Mouse (Mus musculus): ENCODE data around the gene Plekhh3. TPM values are rescaled to one million over a fixed set of nuclear protein-coding genes. Genes with fewer than 3 reads are reported as not detected.
A peak's percentile ranks its signal among the peaks of the same experiment; 100 is the strongest.
"Not testable (repeated sequence)": the region's sequence is repeated elsewhere in the genome, so short reads cannot be mapped to it uniquely, and the experiment has no call there.

Plekhh3 gene
- total RNA-seq, 2 experiments from 2014 or later, result 14.2 to 16.1 TPM

DNA sequence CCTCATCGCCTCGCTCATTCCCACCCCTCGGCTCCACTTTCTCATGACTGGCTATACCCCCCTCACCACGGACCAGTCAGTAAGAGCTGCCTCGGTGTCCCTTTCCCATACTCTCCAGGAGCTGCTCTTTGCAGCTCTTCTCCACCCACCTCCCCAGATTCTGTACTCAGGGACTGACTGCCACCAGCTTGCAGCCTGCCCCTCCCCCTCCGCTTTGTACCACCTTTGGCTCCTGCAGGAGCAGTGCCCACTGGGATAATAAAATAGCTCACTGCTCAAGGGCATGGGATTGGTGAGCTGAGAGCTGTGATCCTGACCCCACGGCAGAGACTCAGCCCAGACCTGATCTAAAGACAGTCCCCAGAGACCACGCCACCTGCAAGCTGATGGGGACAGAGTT is 46.7 kb downstream of the Plekhh3 start:
- DNase-seq (ENCODE audit: low spot score in 2 of 2), result not testable (repeated sequence)

GRCm38 (mm10) chr11:101120545-101121188 is 50.5 kb downstream of the Plekhh3 start:
- no peak for DNase-seq (ENCODE audit: low spot score in 2 of 2)

DNA sequence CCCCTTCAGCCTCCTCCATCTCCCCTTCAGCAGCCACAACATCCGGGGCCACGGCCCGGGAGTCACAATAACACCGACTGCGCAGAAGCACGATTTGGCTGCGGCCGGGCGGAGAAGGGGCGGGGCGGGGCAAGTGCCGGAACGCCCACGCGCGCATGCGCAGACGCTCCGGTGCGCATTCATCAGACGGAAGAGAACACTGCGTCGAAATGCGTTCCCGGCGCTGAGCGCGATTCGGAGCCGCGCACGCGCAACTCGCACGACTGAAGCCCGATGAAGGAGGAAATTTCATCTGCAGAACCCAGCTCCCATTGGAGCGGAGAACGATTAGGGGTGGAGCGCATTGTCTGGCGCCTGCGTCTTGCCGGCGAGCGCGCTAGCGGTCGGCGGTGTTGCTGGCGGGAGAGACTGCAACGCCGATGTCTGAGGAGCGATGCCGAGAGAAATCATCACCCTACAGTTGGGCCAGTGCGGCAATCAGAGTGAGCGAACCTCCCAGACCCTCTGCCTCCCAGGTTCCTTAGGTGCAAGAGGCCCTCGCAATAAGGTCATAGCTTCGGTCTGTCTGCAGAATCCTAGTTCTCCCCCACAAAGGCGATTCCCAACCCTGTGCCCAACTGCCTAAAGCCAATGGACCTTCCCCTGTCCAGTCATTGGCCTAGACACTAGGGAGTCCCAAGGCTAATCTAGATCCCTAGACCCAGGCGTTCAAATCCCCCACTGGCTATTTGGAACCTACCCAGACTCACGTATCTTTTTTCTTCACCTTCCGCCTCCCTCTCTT is 51.2 kb downstream of the Plekhh3 start, which contains the start of the genes Retreg3 and Tubg1:
Retreg3 (minus strand) TSS at position 133 of the 784 bp plus-strand sequence.
Tubg1 (plus strand) TSS at position 178 of the 784 bp plus-strand sequence.
- DNase-seq (ENCODE audit: low spot score in 2 of 2), result peak; percentile 99

DNA sequence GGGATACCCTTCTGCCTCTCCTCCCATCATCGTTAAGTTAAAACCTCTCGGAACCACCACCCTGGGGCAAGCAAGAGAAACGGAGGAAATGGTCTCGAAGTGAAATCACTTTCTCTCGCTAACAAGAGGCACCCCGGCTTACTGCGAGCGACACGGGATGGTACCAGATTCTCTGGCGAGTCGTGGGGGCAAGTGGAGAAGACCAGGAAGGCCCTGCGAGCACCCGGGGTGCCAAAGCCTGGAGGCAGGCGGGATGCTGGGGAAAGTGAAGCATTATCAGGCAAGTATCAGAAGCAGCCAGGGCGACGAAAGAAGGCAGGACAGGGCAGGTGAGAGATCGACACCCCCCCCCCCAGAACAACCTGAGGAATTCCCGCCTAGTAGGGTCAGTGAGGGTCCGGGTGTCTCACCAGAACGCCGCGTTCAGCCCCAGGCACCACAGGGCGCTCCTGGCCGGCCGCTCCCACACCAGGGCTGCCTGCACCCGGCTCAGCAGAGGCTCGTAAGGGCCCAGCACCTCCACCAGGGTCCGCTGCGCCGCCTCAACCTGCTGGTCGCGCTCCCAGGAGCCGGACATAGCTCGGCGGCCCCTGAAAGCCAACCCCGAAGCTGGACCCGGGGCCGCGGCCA is 51.9 kb downstream of the Plekhh3 start:
- DNase-seq (ENCODE audit: low spot score in 2 of 2), result no peak

DNA sequence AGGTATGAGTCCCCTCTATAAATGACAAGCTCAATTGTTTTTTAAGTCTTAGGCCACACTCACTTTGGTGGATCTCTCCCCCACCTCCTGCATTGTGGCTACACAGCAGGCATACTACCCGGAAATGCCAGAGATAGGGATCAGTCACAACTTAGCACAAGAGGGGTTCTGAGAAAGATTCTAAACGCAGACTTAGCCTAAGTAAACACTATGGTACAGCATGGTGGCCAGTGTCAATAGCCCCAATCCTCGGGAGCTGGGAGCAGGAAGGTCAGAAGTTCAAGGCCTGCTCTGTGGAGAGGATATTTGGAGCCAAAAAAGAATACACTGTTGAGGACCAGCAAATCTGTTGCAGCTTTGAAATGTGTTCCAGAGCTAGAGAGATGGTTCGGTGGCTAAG is 53.0 kb downstream of the Plekhh3 start:
- DNase-seq (ENCODE audit: low spot score in 2 of 2), result no peak

GRCm38 (mm10) chr11:101115564-101115963 is 55.6 kb downstream of the Plekhh3 start:
- no peak for DNase-seq (ENCODE audit: low spot score in 2 of 2)

Small RNA genes lying within 50 kb of the gene (microRNA-seq; reads per million reads assigned to microRNA genes)
- gene Gm27626, result 0 reads per million in 2 experiments

Other genes with a start within 250 kb of the Plekhh3 start
- 10 to 100 TPM; 34.9 to 36.4 TPM for gene Stat3, start 231.8 kb downstream of the Plekhh3 start, total RNA-seq (2021)
- 10 to 100 TPM; 16.3 to 21.5 TPM for gene Cavin1, start 200.5 kb downstream of the Plekhh3 start, total RNA-seq (2021)
- 100 to 1,000 TPM; 451 to 457 TPM for gene Atp6v0a1, start 161.9 kb downstream of the Plekhh3 start, total RNA-seq (2021)
- 10 to 100 TPM in 1 of 2 experiments, 1 to 10 TPM in 1; 9.3 to 10.3 TPM for gene Naglu, start 101.3 kb downstream of the Plekhh3 start, total RNA-seq (2021)
- gene Hsd17b1, start 92.9 kb downstream of the Plekhh3 start, total RNA-seq (2021), result under 1 TPM; 0.38 to 0.81 TPM
- 10 to 100 TPM; 32.6 to 35.7 TPM for gene Coasy, start 88.8 kb downstream of the Plekhh3 start, total RNA-seq (2021)
- 10 to 100 TPM; 46.3 to 49.6 TPM for gene Mlx, start 84.1 kb downstream of the Plekhh3 start, total RNA-seq (2021)
- gene Psmc3ip, start 75.9 kb downstream of the Plekhh3 start, total RNA-seq (2021), result 1 to 10 TPM; 2.7 to 4.9 TPM
- gene Retreg3, start 51.5 kb downstream of the Plekhh3 start, total RNA-seq (2021), result 10 to 100 TPM; 57.1 to 61.1 TPM
- gene Tubg1, start 51.4 kb downstream of the Plekhh3 start, total RNA-seq (2021), result 10 to 100 TPM; 48.9 to 52.6 TPM
- 10 to 100 TPM; 36.7 to 41.0 TPM for gene Tubg2, start 15.4 kb downstream of the Plekhh3 start, total RNA-seq (2021)
- 100 to 1,000 TPM; 137 to 149 TPM for gene Cntnap1, start 828 bp downstream of the Plekhh3 start, total RNA-seq (2021)
- under 1 TPM in 1 of 2 experiments, not detected in 1; 0.18 TPM for gene Ccr10, start 4.1 kb upstream of the Plekhh3 start, total RNA-seq (2021)
- 10 to 100 TPM; 38.2 to 40.0 TPM for gene Ezh1, start 55.1 kb upstream of the Plekhh3 start, total RNA-seq (2021)
- 10 to 100 TPM; 74.0 to 75.7 TPM for gene Ramp2, start 74.7 kb upstream of the Plekhh3 start, total RNA-seq (2021)
- 10 to 100 TPM; 72.3 to 80.9 TPM for gene Vps25, start 82.4 kb upstream of the Plekhh3 start, total RNA-seq (2021)
- gene Wnk4, start 89.2 kb upstream of the Plekhh3 start, total RNA-seq (2021), result 1 to 10 TPM; 6.9 to 9.4 TPM
- under 1 TPM; 0.33 to 0.46 TPM for gene Cntd1, start 107.7 kb upstream of the Plekhh3 start, total RNA-seq (2021)
- gene Coa3, start 107.8 kb upstream of the Plekhh3 start, total RNA-seq (2021), result 10 to 100 TPM; 82.2 to 93.7 TPM
- 100 to 1,000 TPM; 182 to 185 TPM for gene Becn1, start 130.9 kb upstream of the Plekhh3 start, total RNA-seq (2021)
- 100 to 1,000 TPM; 103 to 114 TPM for gene Psme3, start 144.9 kb upstream of the Plekhh3 start, total RNA-seq (2021)
- gene Aoc2, start 153.7 kb upstream of the Plekhh3 start, total RNA-seq (2021), result 1 to 10 TPM; 4.8 to 5.4 TPM
- 1 to 10 TPM; 1.6 to 2.7 TPM for gene Aoc3, start 159.3 kb upstream of the Plekhh3 start, total RNA-seq (2021)
- gene G6pc, start 196.2 kb upstream of the Plekhh3 start, total RNA-seq (2021), result under 1 TPM in 1 of 2 experiments, not detected in 1; 0.14 TPM
- 10 to 100 TPM; 41.9 to 43.7 TPM for gene Aarsd1, start 246.3 kb upstream of the Plekhh3 start, total RNA-seq (2021)

All from layer of hippocampus, postnatal 14 days (tissue).